Mouse (Mus musculus) frontal cortex, postnatal 10 days (tissue): Measurements from ENCODE around the gene Tekt4.

Experiments
- DNase-seq, 2 experiments: peaks; one replicate each; pipeline ENCODE4 v3.0.0; 2022; ENCODE audit warnings: low spot score in 2 of 2, mixed read lengths in 1 of 2

The Tekt4 gene

DNA sequence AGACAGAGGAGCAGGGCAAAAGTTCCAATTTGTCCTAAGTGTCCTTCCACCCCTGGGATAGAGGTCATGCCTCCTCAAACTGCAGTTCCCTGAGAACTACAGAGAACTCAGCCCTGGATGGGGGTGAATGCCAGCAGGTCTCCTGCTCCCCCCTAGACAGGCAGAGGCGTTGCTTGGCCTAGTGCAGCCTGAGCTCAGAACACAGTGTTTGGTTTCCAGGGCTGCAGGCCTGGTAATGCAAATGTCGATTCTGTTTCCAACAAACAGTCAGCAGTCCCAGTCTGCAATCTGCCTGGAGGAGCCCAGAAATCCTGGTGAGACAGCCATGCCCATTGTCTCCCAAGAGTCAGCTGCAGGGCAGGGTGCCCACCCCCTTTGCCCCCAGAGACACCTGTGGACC lies at the start of gene Tekt4:
TSS of gene Tekt4 (plus strand) at position 344 of the 400 bp plus-strand sequence.
- DNase-seq: no peak

DNA sequence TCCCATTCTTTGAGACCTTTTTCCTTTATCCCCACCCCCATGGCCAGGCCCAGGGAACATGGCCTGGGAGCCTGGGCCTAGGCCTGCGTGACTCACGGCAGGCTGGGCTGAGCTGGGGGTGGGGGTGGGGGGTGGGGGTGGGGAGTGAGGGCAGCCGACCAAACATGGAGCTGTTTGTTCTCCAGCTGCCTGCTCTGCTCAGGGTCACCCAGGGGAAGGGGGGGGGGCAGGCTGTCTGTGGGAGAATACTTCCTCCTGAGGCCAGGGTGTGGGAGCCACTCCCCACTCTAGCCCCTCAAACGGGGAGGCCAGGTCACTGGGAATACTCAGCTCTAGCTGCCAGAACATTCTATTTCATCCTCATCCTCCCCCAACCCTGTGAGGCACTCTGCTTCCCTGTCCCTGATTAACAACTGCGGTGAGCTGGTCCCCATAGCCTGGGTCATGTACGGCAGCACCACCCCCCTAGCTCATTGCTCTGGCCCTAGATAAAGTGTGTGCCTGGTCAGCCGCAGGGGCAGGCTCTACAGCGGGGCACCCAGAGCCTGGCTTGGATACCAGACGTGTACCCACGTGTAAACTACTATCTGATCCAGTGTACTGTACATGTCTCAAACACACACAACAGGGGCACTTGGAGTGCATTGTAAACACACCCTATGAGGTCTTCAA lies 49.1 kb upstream of the Tekt4 start:
- DNase-seq: no peak

DNA sequence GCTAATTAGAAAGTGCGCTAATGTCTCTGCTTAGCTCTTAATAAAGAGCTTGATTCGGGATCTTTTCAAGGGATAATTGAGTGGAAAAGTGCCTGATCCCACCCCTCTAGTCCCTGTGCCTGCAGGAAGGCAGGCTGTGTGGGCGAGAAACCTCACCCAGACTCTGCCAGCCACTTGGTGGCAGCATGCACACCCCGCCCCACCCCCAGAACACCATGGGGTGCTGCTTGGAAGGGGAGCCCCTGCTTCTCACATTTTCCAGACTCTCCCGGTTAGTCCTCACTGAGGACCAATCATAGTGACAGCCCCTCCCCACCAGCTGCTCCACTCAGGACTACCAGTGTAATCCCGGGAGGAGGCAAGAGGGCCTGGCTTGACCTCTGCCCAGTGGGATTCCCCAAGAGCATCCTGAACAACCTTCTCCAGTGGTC lies 48.4 kb upstream of the Tekt4 start:
- peak; percentile 58 to 62 for DNase-seq

DNA sequence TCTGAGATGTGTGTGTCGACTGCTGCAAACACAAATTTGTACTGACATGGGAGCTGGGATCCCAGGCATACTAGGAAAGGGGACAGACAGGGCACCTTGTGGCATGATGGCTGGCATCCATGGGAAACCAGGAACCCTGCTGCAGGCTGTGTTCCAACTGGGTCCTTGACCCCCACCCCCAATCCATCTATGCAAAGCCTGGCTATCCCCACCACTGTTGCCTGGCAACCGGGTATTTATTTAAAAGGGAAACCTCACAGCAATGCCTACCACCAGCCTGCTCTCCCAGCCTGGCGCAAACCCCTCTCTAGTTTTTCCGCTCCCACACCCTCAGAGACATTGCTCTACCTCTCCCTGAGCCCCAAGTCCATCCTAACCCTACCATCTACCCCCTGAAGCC lies 47.1 kb upstream of the Tekt4 start:
- DNase-seq: no peak

DNA sequence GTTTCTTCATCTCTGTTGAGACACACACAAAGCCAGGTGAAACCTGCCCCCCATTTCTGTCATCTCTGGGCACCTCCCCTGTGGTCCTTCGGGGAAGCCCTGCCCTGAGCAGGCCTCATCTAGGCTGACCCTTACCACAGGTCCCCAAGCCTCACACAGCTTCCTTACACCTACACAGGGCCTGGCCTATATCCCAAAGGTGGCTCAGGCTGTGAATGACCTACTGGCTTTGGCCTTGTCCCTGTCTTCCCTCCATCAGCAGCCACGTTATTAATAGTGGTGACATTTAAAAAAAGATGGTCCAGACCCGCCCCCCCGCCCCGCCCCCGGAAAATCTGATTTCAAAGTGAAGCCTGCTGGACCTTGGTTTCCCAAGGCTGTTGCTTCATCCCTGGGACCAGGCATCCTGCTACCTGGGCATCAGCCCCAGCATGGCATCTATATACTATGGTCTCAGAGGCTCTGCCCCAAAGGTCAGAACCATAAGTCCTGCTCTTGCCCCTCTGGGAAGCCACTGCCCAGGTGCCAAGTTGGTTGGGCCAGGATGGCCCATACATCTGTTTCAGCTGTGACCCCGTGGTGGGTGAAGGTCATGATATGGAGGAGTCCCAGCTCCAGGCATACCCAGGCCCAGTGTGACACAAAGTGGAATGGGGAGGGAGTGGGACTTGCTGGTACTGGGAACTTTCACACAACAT lies 46.0 kb upstream of the Tekt4 start:
- DNase-seq: no peak

DNA sequence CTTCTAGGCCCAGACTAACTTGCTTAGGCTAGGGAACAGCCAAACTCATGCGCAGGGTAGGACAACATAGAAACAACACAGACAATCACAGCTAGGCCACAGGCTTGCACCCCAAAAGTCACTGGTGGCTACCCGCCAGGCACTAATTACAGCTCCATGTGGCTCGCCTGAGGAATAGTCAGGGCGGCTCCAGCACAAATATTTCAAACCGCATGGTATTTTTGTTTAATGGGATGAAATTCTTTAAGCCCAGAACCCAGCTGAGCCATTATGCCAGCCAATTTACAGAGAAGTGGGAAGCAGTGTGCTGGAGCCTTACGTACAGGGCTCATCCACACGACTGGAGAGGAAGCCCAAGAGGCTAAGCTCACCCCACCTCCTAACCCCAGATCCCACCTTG lies 44.8 kb upstream of the Tekt4 start:
- DNase-seq: no peak

DNA sequence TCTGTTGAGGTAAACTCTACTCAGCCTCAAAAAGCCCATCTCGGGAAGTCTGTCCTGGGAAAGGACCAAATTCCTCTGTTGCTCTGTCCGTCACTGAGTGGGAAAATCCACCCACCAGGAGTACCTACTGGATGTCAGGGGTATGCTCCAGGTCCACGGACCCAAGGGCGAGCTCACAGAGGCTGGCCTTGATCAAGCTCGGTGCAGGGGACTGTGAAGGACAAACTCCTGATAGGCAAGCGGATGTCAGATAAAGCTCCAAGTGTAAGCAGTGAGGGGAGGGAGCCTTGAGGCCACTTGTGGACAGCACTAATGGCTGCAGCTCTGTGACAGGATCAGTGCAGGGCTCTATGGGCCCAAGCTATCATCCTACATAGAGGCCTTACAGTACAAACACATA lies 44.2 kb upstream of the Tekt4 start:
- no peak for DNase-seq

DNA sequence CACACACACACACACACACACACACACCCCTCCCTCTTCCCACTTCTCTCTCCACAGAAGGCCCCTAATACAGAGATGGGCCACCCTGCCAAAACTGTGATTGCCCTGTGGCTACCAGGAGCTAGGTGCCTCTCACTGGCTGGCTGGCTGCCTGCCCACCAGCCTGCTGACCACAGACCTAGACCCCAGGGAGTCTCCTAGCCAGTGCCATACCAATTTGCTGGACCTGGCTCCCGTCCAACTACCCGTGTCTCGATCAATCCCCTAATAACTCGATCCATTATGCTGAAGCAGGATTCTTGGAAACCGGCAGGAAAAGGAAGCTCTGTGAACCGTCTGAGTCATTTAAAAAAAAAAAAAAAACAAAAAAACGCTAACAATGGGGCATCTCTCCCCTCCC lies 43.6 kb upstream of the Tekt4 start:
- no peak for DNase-seq

DNA sequence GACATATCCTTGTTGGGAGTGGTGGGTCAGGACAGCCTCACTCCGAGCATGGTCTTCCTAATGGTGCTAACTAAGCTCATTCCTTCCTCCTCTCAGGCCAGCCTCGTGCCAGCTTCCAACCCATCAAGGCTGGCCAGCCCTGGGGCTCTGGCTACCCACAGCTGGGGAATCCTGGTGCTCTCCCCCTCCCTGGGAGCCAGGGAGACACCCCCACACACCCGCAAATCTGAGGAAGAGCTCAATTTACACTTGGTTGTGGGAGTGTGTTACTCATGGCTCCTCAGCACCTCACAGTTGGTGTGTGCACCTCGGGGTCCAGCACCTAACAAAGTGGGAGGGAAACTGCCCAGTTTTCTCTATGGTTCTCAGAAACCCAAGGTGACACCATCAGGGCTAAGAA lies 43.2 kb upstream of the Tekt4 start:
- no peak for DNase-seq

DNA sequence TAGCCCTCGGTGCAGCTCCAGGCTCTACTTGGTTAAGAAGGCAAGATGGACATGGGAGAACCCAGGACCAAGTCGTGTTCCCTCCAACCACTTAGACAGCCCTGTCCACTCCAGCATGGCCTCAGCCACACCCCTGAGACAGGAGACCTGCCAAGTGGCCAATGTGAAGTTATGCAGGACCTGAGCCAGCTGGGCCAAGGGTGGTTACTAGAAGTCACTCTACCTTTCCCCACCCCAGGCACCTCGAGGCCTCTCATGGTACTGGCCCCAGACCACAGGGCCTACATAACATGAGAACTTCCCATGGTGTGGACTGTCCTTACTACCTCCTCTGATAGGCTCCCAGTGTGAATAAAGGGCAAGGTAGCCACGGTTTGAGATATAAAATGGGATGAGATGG lies 40.2 kb upstream of the Tekt4 start:
- DNase-seq: no peak

DNA sequence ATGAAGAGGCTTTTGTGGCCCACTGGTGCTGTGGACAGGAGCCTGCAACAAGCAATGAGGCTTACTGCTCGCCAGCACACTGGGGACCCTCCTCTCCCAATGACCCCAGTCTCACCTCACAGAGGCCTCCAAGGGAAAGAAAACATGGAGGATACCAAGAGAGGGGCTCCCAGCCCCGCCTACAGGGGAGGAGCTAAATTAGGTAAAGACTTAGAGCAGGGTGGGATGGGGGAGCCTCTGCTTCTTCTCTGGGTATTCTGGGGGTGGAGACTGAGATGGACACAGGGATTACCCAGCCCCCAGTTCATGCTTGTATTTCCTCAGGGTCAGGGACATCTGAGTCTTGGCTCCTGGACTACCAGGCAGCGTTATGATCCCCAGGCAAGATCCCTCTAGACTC lies 39.5 kb upstream of the Tekt4 start:
- no peak for DNase-seq

DNA sequence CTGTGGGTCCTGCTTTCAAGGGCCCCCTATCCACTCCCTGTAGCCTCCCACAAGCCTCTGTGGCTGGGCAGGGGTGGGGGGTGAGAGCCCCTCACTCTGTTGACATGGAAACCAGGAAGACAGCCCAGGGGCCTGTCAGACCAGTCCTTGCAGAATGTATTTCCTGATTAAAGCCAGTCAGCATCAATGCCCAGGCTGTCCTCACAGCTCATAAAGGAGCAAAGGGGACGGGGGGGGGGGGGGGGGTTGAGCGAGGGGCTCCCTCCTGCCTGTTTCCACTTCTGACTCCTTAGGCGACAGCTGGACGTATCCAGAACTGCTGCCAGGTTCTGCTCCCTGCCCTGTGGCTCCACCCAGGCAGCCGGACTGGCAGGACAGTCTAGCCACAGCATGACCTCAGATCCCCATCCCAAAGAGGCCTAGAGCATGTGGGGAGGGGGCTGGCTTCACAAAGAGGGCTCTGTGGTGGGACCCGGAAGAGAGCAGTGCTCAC lies 38.9 kb upstream of the Tekt4 start:
- no peak for DNase-seq

DNA sequence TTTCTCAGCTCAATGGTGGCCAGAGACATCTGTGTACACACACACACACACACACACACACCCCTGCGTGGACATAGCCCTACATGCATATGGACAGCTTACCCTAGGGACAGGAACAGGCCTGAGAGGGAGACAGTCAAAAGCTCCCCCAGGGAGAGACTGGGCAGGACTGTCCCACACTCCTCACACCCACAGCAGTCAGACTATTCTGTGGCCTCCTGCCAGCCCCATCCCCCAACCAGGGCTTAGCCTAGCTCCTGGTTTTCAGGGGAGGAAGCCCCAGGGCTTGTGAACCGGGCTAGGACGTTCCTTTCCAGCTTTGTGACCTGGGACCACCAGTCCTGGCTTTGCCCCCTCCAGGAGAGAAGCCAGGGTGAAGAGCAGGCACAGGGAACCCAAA lies 38.2 kb upstream of the Tekt4 start:
- DNase-seq: no peak

DNA sequence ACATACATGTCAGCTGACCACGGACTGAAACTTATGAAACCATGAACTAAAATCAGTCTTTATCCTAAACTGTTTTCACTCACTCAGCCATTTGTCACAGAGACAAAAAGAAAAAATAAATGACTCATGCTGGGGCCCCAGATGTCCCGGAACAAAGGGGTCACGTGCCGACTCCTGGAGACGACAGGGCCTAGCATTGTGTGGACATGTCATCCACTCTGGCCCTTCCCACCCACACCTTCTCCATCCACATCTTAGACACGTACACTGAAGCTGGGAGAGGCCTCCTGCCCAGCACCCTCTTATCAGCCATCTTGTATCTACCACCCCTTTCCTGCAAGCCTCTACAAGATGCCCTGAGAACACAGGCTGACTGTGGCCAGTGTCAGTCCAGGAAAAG lies 36.4 kb upstream of the Tekt4 start:
- no peak for DNase-seq

DNA sequence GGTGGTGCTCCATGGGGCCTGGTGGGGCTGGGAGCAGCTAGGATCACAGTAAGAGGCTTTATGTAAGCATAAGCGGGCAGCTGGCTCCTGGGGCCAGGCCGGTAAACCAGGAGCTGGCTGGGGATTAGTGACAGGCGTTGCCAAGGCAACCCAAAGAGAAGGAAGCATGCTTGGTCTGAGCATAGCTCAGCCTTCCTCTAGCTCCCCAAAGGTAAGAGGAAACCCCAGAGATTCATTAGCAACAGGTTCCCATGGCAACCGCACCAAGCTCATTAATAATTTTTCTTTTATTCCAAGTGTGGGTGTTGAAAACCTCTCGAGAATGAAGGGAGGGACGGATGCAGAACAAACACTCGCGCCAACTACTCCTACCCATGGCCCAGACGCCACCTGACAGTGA lies 35.5 kb upstream of the Tekt4 start:
- DNase-seq: no peak

DNA sequence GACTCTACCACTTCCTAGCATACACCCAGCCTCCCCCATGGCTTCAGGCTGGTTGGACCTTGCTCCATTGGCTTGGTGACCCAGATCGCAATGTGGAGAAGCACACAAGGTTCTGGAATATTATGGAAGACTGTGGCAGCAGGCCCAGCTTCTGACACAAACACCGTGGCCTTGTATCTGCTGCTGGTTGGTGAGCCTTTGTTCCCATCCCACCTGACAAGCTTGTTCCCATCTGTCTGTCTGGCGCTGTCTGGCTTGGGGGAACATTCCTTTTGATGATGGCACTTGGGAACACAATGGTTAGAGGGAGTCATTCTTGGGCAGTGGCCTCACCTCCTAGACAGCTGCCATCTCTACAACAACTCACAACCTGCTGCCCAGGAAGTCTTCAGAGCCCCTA lies 33.4 kb upstream of the Tekt4 start:
- no peak for DNase-seq

DNA sequence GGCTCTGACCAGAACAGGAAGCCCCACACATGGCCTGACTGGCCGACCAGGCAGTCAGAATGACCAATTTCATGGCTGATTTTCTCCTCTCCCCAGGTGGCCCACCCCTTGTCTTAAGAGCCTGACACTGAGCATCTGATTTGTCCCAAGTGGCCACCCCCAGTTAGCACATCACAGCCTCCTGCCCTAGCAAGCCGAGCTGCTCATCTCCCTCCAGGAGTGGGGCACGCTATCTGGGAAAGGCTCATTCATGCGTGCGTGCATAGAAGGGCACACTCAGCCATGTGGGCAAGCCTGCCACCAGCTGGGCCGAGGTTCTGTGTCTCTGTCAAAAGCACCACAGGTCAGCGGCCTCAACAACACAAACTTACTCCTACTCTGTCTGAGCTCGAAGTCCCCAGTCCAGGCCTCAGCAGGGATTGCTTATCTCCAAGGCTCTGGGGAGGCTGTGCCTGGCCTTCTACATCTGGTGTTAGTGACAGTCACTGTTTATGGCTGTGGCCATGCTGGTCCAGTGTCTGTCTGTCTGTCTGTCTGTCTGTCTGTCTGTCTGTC lies 29.8 kb upstream of the Tekt4 start:
- no peak for DNase-seq

DNA sequence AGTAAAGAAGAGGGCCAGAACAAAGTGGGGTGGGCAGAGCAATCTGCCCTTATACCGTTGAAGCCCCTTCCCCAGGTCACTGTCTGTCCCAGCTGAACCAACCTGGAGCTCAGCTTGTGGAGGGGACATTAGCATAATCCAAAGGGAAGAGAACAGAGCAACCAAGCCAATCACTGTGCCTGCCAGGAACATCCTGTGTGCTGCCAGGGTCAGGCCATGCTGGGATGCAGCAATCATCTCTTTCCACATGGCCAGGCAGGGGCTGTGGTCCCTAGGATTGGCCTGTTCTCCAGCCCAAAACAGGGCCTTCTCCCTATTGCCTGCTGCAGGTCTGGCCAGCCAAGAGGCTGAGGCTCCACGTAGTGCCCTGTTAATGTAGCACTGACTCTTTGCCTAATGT lies 28.4 kb upstream of the Tekt4 start:
- no peak for DNase-seq

DNA sequence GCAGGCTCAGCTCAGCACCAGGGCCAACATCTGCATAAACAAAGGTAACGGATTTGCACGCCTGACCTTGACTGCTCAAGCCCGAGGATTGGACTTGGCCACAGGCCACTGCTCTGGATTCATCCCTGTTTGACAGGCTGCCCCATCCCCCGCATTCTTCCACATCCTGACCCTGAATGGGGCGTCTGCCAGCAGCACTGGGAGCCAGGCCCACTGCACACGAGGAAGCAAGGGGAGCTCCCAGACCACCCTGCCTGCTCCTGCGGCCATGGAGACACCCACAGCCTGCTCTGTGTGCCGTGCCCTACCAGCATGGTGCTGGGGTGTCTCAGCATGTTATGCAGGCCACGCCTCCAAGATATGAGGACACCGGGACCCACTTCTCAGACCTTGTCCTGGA lies 27.0 kb upstream of the Tekt4 start:
- no peak for DNase-seq

DNA sequence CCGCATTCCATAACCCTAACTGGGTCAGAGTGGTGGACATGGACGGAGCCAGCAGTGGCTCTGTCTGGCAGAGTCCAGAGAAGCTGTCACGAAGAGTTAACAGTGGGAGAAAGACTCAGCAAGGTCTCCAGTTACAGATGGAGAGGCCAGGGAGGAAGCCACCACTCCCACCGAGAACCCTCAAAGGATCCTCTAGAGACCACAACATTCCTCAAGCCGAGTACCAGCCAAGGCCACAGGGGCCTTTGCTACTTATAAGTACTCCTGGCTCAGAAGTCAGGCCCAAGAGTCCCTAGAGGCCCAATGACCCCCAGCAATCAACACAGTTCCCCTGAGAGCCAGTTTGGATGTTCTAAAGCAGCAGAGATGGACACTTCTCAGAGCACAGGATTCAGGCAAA lies 25.2 kb upstream of the Tekt4 start:
- DNase-seq: no peak

DNA sequence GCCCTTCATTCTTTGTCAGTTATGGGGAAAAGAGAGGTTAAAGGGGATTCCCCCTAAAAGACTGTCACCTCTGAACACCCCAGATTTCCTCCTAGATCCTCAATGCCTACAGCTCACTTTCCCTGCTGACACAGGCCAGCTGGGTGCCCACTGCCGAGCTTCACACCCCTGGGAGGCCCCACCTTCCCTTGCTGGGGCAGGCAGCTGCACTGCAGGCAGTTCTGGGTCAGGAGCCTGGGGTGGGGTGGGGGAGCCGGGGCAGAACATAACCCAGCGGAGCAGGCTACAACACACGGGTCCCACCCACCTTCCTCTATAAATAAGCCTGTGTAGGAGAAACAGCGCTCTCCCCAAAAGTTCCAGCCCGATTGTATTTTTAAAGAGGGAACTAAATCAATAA lies 24.5 kb upstream of the Tekt4 start:
- DNase-seq: no peak

DNA sequence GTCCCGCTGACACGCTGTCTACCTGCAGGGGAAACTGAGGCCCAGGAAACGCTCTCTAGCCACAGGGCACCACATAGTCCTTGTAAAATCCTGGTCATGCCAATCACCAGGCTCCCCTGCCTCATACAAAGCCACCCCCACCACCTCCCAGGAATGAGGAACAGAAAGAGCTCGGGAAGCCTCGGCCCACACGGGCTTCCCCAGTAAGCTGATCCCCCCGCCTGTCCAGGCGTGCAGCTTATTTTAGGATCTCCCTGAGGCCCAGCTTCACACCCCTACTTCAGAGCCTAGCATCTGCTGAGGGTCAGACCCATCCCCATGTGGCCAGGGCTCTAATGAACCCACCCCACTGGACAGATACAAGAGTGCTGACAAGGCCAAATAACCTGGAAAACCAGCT lies 23.9 kb upstream of the Tekt4 start:
- DNase-seq: no peak

DNA sequence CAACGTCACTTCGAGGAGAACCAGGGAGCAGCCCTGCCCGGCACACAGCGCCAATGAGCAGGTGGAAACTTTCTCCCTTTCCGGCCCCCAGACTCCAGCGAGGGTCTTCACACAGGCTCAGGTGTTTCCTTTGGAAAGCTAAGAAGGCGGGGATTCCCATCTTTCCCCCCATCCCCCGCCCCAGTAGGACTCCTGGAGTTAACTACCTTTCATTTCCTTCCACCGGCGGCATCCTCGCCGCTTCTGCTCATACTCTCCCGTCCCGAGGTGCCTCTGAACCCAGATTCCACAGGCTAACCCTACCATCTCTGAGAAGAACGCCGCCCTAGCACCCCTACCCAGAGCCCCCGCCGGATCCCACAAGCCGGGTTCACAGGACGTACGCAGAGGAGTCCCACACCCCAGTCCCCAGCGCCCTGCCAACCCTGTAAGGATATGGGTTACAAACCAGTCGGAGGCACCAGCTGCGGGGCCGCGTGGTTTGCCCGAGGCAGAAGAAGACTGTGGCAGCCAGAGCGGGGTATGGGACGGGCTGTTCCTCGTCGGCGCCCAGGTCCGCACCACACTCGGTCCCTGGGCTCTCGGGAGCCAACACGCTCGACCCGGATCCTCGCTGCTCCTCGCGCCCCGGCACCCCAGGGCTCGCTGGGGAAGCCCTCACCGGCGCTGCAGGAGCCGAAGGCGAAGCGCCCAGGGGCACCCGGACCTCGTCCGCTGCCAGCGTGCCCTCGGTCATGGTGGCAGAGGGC lies 21.8 kb upstream of the Tekt4 start:
- no peak for DNase-seq
